Mouse (Mus musculus) limb, embryonic 14.5 days (tissue): ENCODE results near the gene Kif13a. TPM values are rescaled to one million over a fixed set of nuclear protein-coding genes. Genes with fewer than 3 reads are reported as not detected.

ENCODE experiments used
- ATAC-seq: fragments of 200-750 bp; cut with Nextera tagmentation; 2 replicates; pipeline ENCODE4 v1.8.0; 2017; ENCODE audit warnings: low read depth, moderate number of reproducible peaks, moderate TSS enrichment; ENCODE audit not compliant: low FRiP score
- DNase-seq: peaks from one replicate; pipeline ENCODE4 v3.0.0-alpha.2; 2015; ENCODE audit warnings: low spot score
- H3K27ac ChIP-seq: fragments of 300-500 bp; sonication (generic); replicated peaks from 2 replicates; pipeline ENCODE4 v1.5.1; 2014; ENCODE audit warnings: low read depth, mild to moderate bottlenecking, low read length, moderate library complexity, mixed read lengths
- H3K27me3 ChIP-seq: fragments of 300-500 bp; sonication (generic); 2 replicates; pipeline ENCODE4 v1.6.1; 2014; ENCODE audit warnings: low read length, mixed read lengths; ENCODE audit not compliant: control insufficient read depth, insufficient read depth
- H3K36me3 ChIP-seq: fragments of 300-500 bp; sonication (generic); 2 replicates; pipeline ENCODE4 v1.6.1; 2014; ENCODE audit warnings: mild to moderate bottlenecking, low read length, moderate library complexity, mixed read lengths; ENCODE audit not compliant: control insufficient read depth, insufficient read depth
- H3K4me1 ChIP-seq: fragments of 300-500 bp; sonication (generic); 2 replicates; pipeline ENCODE4 v1.6.1; 2014; ENCODE audit warnings: antibody characterized with exemption, low read length, mixed read lengths; ENCODE audit not compliant: control insufficient read depth, insufficient read depth
- H3K4me2 ChIP-seq: fragments of 300-500 bp; sonication (generic); replicated peaks from 2 replicates; pipeline ENCODE4 v1.6.1; 2014; ENCODE audit warnings: low read depth, mild to moderate bottlenecking, low read length, moderate library complexity; ENCODE audit not compliant: severe bottlenecking
- H3K4me3 ChIP-seq: fragments of 300-500 bp; sonication (generic); replicated peaks from 2 replicates; pipeline ENCODE4 v1.5.1; 2014; ENCODE audit warnings: low read length
- H3K9ac ChIP-seq: fragments of 300-500 bp; sonication (generic); 2 replicates; pipeline ENCODE4 v1.6.1; 2014; ENCODE audit warnings: mild to moderate bottlenecking, low read depth, low read length, moderate library complexity; ENCODE audit not compliant: severe bottlenecking
- H3K9me3 ChIP-seq: fragments of 300-500 bp; sonication (generic); 2 replicates; pipeline ENCODE4 v1.6.1; 2016; ENCODE audit warnings: low read length; ENCODE audit not compliant: control insufficient read depth
- POLR2A ChIP-seq: fragments of 200-500 bp; IDR thresholded peaks from 2 replicates; pipeline ENCODE4 v1.8.0; 2012; ENCODE audit warnings: inconsistent platforms, mild to moderate bottlenecking, moderate library complexity, borderline replicate concordance; ENCODE audit not compliant: insufficient read depth, insufficient read length; ENCODE audit errors: extremely low read depth
- WGBS: fragments of 180-500 bp; shearing (Covaris S2); extraction: QIAGEN DNeasy Blood & Tissue Kit; methylation state at CpG from one replicate; pipeline ENCODE4 v1.1.7; 2014; 5-methylcytosine and 5-hydroxymethylcytosine counted together
- polyA plus RNA-seq, 2 experiments: library from polyadenylated mRNA; depleted of rRNA in 1 of 2; stranded (reverse) in 1 of 2; unstranded in 1 of 2; fragments of >200 nt; fragmentation: Nextera tagmentation in 1 of 2; extraction: Ambion mirVana in 1 of 2; gene quantifications; 2 replicates each; pipeline versions ENCODE4 v1.2.1 to v1.2.3; 2012 to 2014

Gene Kif13a
- polyA plus RNA-seq, 2 experiments, result 27.6 to 28.7 TPM

- Histone ChIP-seq H3K4me2 (no peak overlapping the region), H3K27me3 (no peaks in the 10 kb centered on the region), H3K27ac (no peak overlapping the region), H3K4me3 (no peak overlapping the region), H3K9ac (no peak overlapping the region), H3K9me3 (no peaks in the 10 kb centered on the region), H3K4me1 (no peaks in the 10 kb centered on the region), H3K36me3 (peaks cover 73% of the 10 kb centered on the region)
- 90% methylated on average over 9 of the region's 9 CpGs for WGBS
- DNase-seq (no peak), ATAC-seq (no peak)
- TF ChIP-seq POLR2A, result no peak
These were observed 166.5 kb downstream of the Kif13a start for GRCm38 (mm10) chr13:46763210-46763609.

GRCm38 (mm10) chr13:46760921-46761320 lies 168.7 kb downstream of the Kif13a start:
- H3K4me2 ChIP-seq, result no peak overlapping the region
- no peaks in the 10 kb centered on the region for H3K27me3 ChIP-seq
- WGBS, result 46% methylated on average over 6 of the region's 6 CpGs
- H3K4me1 ChIP-seq, result no peaks in the 10 kb centered on the region
- H3K9me3 ChIP-seq, result no peaks in the 10 kb centered on the region
- no peak for TF ChIP-seq POLR2A
- H3K36me3 ChIP-seq, result peaks cover 66% of the 10 kb centered on the region
- DNase-seq (peak; percentile 16), ATAC-seq (no peak)
- no peak overlapping the region for H3K27ac ChIP-seq
- H3K4me3 ChIP-seq, result no peak overlapping the region
- no peak overlapping the region for H3K9ac ChIP-seq

- DNase-seq, result no peak
- TF ChIP-seq POLR2A, result no peak
- WGBS, result 80% methylated on average over 8 of the region's 8 CpGs
- Histone ChIP-seq H3K9me3 (no peaks in the 10 kb centered on the region), H3K4me2 (no peak overlapping the region), H3K9ac (no peak overlapping the region), H3K4me3 (no peak overlapping the region), H3K4me1 (no peaks in the 10 kb centered on the region), H3K36me3 (peaks cover 65% of the 10 kb centered on the region), H3K27me3 (no peaks in the 10 kb centered on the region), H3K27ac (no peak overlapping the region)
- ATAC-seq, result no peak
These were observed 170.3 kb downstream of the Kif13a start for GRCm38 (mm10) chr13:46759281-46759809.

- Histone ChIP-seq H3K9ac (no peak overlapping the region), H3K4me3 (no peak overlapping the region), H3K4me1 (no peaks in the 10 kb centered on the region), H3K27me3 (no peaks in the 10 kb centered on the region), H3K36me3 (peaks cover 60% of the 10 kb centered on the region), H3K9me3 (no peaks in the 10 kb centered on the region), H3K27ac (no peak overlapping the region), H3K4me2 (no peak overlapping the region)
- WGBS, result 94% methylated on average over 13 of the region's 13 CpGs
- DNase-seq, result no peak
- ATAC-seq, result no peak
- no peak for TF ChIP-seq POLR2A
These were observed 171.0 kb downstream of the Kif13a start for GRCm38 (mm10) chr13:46758627-46759026.

GRCm38 (mm10) chr13:46757946-46758345 lies 171.7 kb downstream of the Kif13a start:
- no peak for TF ChIP-seq POLR2A
- H3K36me3 ChIP-seq, result peaks cover 55% of the 10 kb centered on the region
- no peaks in the 10 kb centered on the region for H3K27me3 ChIP-seq
- H3K27ac ChIP-seq, result no peak overlapping the region
- WGBS, result 90% methylated on average over 7 of the region's 7 CpGs
- no peak overlapping the region for H3K4me2 ChIP-seq
- no peak for DNase-seq
- no peak overlapping the region for H3K9ac ChIP-seq
- H3K9me3 ChIP-seq, result no peaks in the 10 kb centered on the region
- H3K4me3 ChIP-seq, result no peak overlapping the region
- no peaks in the 10 kb centered on the region for H3K4me1 ChIP-seq
- ATAC-seq, result no peak

GRCm38 (mm10) chr13:46753294-46753693 lies 176.4 kb downstream of the Kif13a start:
- WGBS, result 70% methylated on average over 5 of the region's 5 CpGs
- ATAC-seq, result no peak
- H3K4me3 ChIP-seq, result no peak overlapping the region
- H3K36me3 ChIP-seq, result peaks cover 46% of the 10 kb centered on the region
- no peak overlapping the region for H3K27ac ChIP-seq
- H3K4me2 ChIP-seq, result no peak overlapping the region
- no peaks in the 10 kb centered on the region for H3K9me3 ChIP-seq
- DNase-seq, result no peak
- no peaks in the 10 kb centered on the region for H3K4me1 ChIP-seq
- H3K9ac ChIP-seq, result no peak overlapping the region
- no peak for TF ChIP-seq POLR2A
- no peaks in the 10 kb centered on the region for H3K27me3 ChIP-seq
